Mouse (Mus musculus): ENCODE data around the gene Cacna1a.
A peak's percentile ranks its signal among the peaks of the same experiment; 100 is the strongest.

Gene Cacna1a

DNA sequence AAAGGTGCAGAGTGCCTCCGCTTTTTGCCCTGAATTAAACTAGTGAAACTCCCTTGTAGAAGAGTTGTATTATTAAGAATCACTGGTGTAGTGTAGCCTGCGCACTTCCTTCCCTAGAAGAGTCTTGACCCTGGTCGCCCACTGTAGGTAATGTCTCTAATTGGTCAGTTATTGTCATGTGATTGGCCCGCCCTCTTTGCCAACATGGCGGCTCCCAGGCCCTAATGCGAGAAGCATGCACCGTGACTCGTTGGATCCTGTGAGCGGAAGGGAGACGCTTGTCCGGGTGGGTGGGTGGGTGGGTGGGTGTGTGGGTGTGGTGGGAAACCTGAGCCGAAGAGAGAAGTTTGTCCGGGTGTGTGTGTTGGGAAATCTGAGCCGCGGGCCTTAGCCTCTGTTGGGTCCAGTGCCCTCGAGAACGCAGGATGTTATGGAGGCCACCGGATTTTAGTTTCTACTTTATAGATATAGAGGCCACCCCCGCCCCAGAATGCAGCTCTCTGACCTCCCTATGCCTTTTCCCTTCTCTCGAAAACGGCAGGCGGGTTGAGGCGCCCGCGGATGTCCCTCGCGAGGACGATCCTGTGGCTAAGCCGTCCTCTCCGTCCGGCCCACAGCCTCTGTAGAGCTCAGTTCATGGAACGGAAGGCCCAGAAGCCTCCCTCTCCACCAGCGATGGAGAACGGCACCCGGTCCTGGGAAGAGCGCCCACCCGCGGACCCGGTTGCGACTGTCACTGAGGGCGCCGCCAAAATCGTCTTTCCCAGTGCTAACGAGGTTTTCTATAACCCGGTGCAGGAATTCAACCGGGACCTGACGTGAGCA lies 301.1 kb downstream of the Cacna1a start:
- DNase-seq (ENCODE audit: low spot score in 2 of 2) = peak; percentile 68 to 89

Data from frontal cortex, postnatal 25 days (tissue).